Mouse (Mus musculus) ES-Bruce4 (cell line): ENCODE results near the gene Dync1h1.

Experiments
- CTCF ChIP-seq: IDR thresholded peaks from one replicate; pipeline ENCODE4 v1.8.1; 2011; ENCODE audit warnings: low read depth, low read length
- POLR2A ChIP-seq: IDR thresholded peaks from one replicate; pipeline ENCODE4 v1.8.1; 2011; ENCODE audit warnings: low read length; ENCODE audit not compliant: insufficient read depth

- TF ChIP-seq CTCF: no peak
- TF ChIP-seq POLR2A: no peak
These were observed 80.6 kb downstream of the Dync1h1 start for GRCm38 (mm10) chr12:110681878-110682277.
